Mouse (Mus musculus) liver, embryonic 14.5 days (tissue): ENCODE results near the gene C1qtnf12. TPM values are rescaled to one million over a fixed set of nuclear protein-coding genes. Genes with fewer than 3 reads are reported as not detected.

ENCODE experiments used
- ATAC-seq: fragments of 200-750 bp; cut with Nextera tagmentation; 2 replicates; pipeline ENCODE4 v1.8.0; 2017; ENCODE audit warnings: moderate number of reproducible peaks, mild to moderate bottlenecking, moderate library complexity; ENCODE audit not compliant: insufficient read depth
- DNase-seq, 3 experiments: peaks; one replicate each; pipeline ENCODE4 v3.0.0-alpha.2; 2012 to 2013; ENCODE audit warnings: low read depth in 3 of 3, low spot score in 3 of 3
- H3K27ac ChIP-seq: fragments of 300-500 bp; sonication (generic); 2 replicates; pipeline ENCODE4 v1.5.1; 2014; ENCODE audit warnings: moderate library complexity, mild to moderate bottlenecking, control low read depth, inconsistent platforms
- H3K27me3 ChIP-seq: fragments of 300-500 bp; sonication (generic); 2 replicates; pipeline ENCODE4 v1.6.1; 2014; ENCODE audit warnings: mild to moderate bottlenecking, low read length, moderate library complexity; ENCODE audit not compliant: control insufficient read depth, insufficient read depth
- H3K36me3 ChIP-seq: fragments of 300-500 bp; sonication (generic); replicated peaks from 2 replicates; pipeline ENCODE4 v1.6.1; 2014; ENCODE audit warnings: low read depth; ENCODE audit not compliant: control insufficient read depth, insufficient read depth
- H3K4me1 ChIP-seq, 2 experiments: fragments of 200-500 bp in 1 of 2; fragments of 300-500 bp in 1 of 2; sonication (generic) in 1 of 2; replicated peaks; 2 replicates each; pipeline ENCODE4 v1.6.1; 2012 to 2014; ENCODE audit warnings: antibody characterized with exemption in 1 of 2, inconsistent platforms in 1 of 2, low read length in 1 of 2; ENCODE audit not compliant: control insufficient read depth in 2 of 2, insufficient read depth in 2 of 2
- H3K4me2 ChIP-seq: fragments of 300-500 bp; sonication (generic); 2 replicates; pipeline ENCODE4 v1.6.1; 2014; ENCODE audit warnings: low read depth, mild to moderate bottlenecking, control low read depth, moderate library complexity
- H3K4me3 ChIP-seq, 2 experiments: fragments of 200-500 bp in 1 of 2; fragments of 300-500 bp in 1 of 2; sonication (generic) in 1 of 2; 2 replicates each; pipeline ENCODE4 v1.5.1; 2012 to 2014; ENCODE audit warnings: low read depth in 2 of 2, low read length in 2 of 2, mild to moderate bottlenecking in 2 of 2, control low read depth in 1 of 2, inconsistent platforms in 1 of 2, moderate library complexity in 1 of 2; ENCODE audit not compliant: insufficient read depth in 1 of 2
- H3K9ac ChIP-seq: fragments of 300-500 bp; sonication (generic); replicated peaks from 2 replicates; pipeline ENCODE4 v1.6.1; 2014; ENCODE audit warnings: mild to moderate bottlenecking, control low read depth, moderate library complexity
- H3K9me3 ChIP-seq: fragments of 300-500 bp; sonication (generic); 2 replicates; pipeline ENCODE4 v1.6.1; 2016; ENCODE audit warnings: low read length, mixed read lengths; ENCODE audit not compliant: control insufficient read depth
- CTCF ChIP-seq: IDR thresholded peaks from 2 replicates; pipeline ENCODE4 v1.5.1; 2016; ENCODE audit warnings: antibody characterized with exemption, low read depth, control low read depth
- EP300 ChIP-seq: IDR thresholded peaks from 2 replicates; pipeline ENCODE4 v1.6.1; 2016; ENCODE audit warnings: antibody characterized with exemption, low read depth
- WGBS: fragments of 180-500 bp; shearing (Covaris S2); extraction: QIAGEN DNeasy Blood & Tissue Kit; methylation state at CpG from one replicate; pipeline ENCODE4 v1.1.7; 2014; ENCODE audit not compliant: insufficient replicate concordance; 5-methylcytosine and 5-hydroxymethylcytosine counted together
- polyA plus RNA-seq, 2 experiments: library from polyadenylated mRNA; depleted of rRNA in 1 of 2; stranded (reverse) in 1 of 2; unstranded in 1 of 2; fragments of >200 nt; fragmentation: Nextera tagmentation in 1 of 2; extraction: Ambion mirVana in 1 of 2; gene quantifications; 2 replicates each; pipeline versions ENCODE4 v1.2.1 to v1.2.3; 2012 to 2014

The C1qtnf12 gene
- polyA plus RNA-seq (2012; rRNA removed), result 37.4 and 43.2 TPM in 2 replicates
- 85.1 and 96.2 TPM in 2 replicates for polyA plus RNA-seq (2014; fragmentation: Nextera tagmentation; extraction: Ambion mirVana)

DNA sequence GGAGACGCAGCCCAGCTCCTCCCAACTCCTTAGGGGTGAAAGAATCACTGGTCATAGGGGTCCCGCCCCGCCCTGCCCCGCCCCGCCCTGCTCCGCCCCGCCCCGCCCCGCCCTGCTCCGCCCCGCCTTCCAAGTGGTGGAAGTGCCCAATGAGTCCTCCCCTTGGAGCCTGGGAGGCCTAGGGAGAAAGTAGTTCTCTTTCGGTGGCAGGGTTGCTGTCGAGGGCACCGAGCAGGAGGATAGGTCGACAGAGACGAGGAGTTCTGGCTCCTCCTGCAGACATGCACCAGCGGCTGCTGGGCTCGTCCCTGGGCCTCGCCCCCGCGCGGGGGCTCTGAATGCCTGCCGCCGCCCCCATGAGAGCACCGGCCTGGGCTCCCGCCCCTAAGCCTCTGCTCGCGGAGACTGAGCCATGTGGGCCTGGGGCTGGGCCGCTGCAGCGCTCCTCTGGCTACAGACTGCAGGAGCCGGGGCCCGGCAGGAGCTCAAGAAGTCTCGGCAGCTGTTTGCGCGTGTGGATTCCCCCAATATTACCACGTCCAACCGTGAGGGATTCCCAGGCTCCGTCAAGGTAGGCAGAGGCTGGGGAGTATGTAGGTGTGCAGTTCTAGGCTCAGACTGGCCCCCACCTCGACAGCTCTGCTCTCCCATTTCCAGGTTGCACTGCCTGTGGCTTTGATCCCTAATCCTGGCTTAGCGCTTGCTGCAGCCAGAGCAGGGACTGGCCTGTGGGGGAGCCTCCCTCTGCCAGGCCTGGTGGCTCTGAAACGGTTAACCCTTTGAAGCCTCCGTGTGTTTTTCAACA lies at the start of gene C1qtnf12:
Gene C1qtnf12, plus strand, starts transcription at position 152 of the 805 bp plus-strand sequence.
- Histone ChIP-seq H3K27me3 (no peaks in the 10 kb centered on the region), H3K4me1 (peaks cover 21 to 26% of the 10 kb centered on the region in 2 experiments), H3K4me2 (peak within 1 kb of the TSS; percentile 68), H3K9me3 (no peaks in the 10 kb centered on the region), H3K36me3 (peaks cover 15% of the 10 kb centered on the region), H3K9ac (peak within 1 kb of the TSS; percentile 81), H3K27ac (peak within 1 kb of the TSS; percentile 1), H3K4me3 (peak within 1 kb of the TSS; percentile 54 to 68)
- WGBS, result under 1% methylated on average over 40 of the region's 42 CpGs
- peak in 1 of 3 experiments; percentile 63 for DNase-seq
- TF ChIP-seq CTCF (no peak), EP300 (no peak)
- peak; percentile 86 for ATAC-seq

- TF ChIP-seq EP300, result no peak
- no peak for TF ChIP-seq CTCF
- peak in 1 of 3 experiments; percentile 19 for DNase-seq
- no peaks in the 10 kb centered on the region for H3K4me1 ChIP-seq
- no peaks in the 10 kb centered on the region for H3K9me3 ChIP-seq
- no peaks in the 10 kb centered on the region for H3K36me3 ChIP-seq
- no peak overlapping the region for H3K9ac ChIP-seq
- H3K4me3 ChIP-seq, result no peak overlapping the region
- 35% methylated on average over 1 of the region's 1 CpGs for WGBS
- no peak overlapping the region for H3K27ac ChIP-seq
- H3K27me3 ChIP-seq, result no peaks in the 10 kb centered on the region
- H3K4me2 ChIP-seq, result no peak overlapping the region
- no peak for ATAC-seq
These were observed 30.1 kb upstream of the C1qtnf12 start for GRCm38 (mm10) chr4:155932031-155932430.

GRCm38 (mm10) chr4:155943049-155943452 lies 19.1 kb upstream of the C1qtnf12 start:
- no peak overlapping the region for H3K27ac ChIP-seq
- ATAC-seq (peak; percentile 21), DNase-seq (no peak)
- no peaks in the 10 kb centered on the region; the same call in 1 of the 2 replicates for H3K27me3 ChIP-seq
- H3K4me3 ChIP-seq, result peak overlapping the region; percentile 96 to 99
- peak overlapping the region; percentile 91 for H3K9ac ChIP-seq
- WGBS, result 3% methylated on average over 17 of the region's 17 CpGs
- peaks cover 15 to 22% of the 10 kb centered on the region in 2 experiments for H3K4me1 ChIP-seq
- no peak for TF ChIP-seq EP300
- TF ChIP-seq CTCF, result no peak
- H3K4me2 ChIP-seq, result peak overlapping the region; percentile 74
- no peaks in the 10 kb centered on the region for H3K9me3 ChIP-seq
- peaks cover 4% of the 10 kb centered on the region; the same call in 1 of the 2 replicates for H3K36me3 ChIP-seq

DNA sequence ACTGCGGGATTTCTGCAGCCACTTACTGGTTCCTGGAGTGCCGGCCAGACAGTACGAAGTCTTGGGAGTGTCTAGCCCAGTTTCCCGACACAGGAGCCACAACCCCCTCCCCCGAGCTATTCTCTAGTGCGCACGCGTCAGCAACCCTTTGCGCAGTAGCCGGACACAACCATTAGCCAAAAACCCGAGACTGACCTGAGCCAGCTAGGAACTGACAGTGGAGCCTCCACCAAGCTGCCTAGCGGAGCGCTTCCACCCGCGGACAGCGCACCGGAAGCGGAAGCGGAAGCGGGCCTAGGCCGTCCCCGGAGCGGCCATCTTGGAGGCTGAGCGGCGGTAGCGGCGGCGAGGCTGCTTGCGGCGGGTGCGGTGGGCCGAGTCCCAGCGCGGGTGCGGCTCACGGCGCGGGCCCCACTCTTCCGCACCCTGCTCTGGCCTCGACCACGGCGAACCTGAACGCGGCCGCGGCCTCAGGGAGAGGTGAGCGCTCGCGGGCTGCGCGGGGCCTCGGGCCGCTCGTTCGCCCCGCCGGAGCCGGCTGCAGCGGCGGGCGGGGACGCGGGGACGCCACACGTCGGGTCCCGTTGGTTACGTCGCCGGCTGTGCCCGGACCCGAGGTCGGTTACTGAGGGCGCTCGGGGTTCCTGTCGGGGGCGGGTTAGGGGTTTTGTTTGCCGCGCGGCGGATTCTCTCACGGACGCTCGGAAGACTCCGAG lies 18.4 kb upstream of the C1qtnf12 start, which contains the start of gene Ube2j2:
Gene Ube2j2, plus strand, starts transcription at position 298 of the 716 bp plus-strand sequence.
- Histone ChIP-seq H3K4me1 (peaks cover 15 to 22% of the 10 kb centered on the region in 2 experiments), H3K27ac (peak within 1 kb of the TSS; percentile 38), H3K4me2 (peak within 1 kb of the TSS; percentile 74), H3K9me3 (no peaks in the 10 kb centered on the region), H3K27me3 (no peaks in the 10 kb centered on the region; the same call in 1 of the 2 replicates), H3K9ac (peak within 1 kb of the TSS; percentile 91), H3K4me3 (peak within 1 kb of the TSS; percentile 96 to 99), H3K36me3 (peaks cover 6% of the 10 kb centered on the region)
- TF ChIP-seq CTCF, result peak; percentile 17; the same call in 1 of the 2 replicates
- no peak for TF ChIP-seq EP300
- DNase-seq (peak; percentile 80 to 85 (median 81)), ATAC-seq (peak; percentile 97)
- under 1% methylated on average over 85 of the region's 85 CpGs for WGBS
